Mouse (Mus musculus): ENCODE measurements at regions not wholly inside any gene's neighbourhood (a gene's known extent, or its start where the extent isn't known, plus 50 kb on each side); places are given as distances from the start of the nearest gene placed in this dataset.

- TF ChIP-seq EP300 (IDR thresholded peaks at IDR 0.05; ENCODE audit: insufficient read depth, low read depth, low read length): no peak
- no peak for TF ChIP-seq CTCF (IDR thresholded peaks at IDR 0.05)
Measured at GRCm38 (mm10) chr10:56695100-56695499, 318.0 kb downstream of the Gja1 start.
